Mouse (Mus musculus) liver, postnatal 0 days (tissue): ENCODE results near the gene Treh.

Experiments
- CTCF ChIP-seq: sonication (generic); IDR thresholded peaks from 2 replicates; pipeline ENCODE4 v1.5.1; 2016; ENCODE audit warnings: antibody characterized with exemption, low read depth
- EP300 ChIP-seq: IDR thresholded peaks from 2 replicates; pipeline ENCODE4 v1.6.1; 2016; ENCODE audit warnings: antibody characterized with exemption, low read depth, mild to moderate bottlenecking

DNA sequence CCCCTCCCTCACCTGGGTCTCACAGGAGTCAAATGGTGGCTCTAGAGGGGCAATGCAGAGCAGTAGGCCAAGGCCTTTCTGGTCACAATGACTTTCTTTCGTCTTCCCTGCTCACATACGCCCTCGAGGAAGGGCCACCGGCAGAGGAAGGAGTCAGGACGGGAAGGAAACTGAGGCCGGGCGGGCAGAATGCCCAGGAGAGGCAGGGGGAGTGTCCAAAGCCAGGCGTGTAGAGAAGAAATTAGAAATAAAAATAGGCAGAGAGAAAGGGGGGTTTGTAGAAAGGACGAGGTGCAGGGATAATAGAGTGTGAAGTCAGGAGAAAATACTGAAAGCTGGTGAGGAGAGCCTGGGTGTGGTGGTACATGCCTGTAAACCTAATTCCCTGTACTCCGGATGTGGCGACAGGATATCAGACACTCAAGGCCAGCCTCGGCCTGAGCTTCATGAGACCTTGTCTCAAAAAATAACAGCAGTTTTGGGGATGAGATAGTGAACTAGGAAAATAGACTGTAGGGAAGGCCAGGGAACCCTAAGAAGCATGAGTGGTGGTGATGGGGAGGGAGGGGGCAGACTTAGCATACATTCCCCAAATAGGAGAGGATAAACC is 60.0 kb downstream of the Treh start:
- no peak for TF ChIP-seq CTCF
- no peak for TF ChIP-seq EP300
